Mouse (Mus musculus): ENCODE measurements at regions not wholly inside any gene's neighbourhood (a gene's known extent, or its start where the extent isn't known, plus 50 kb on each side); places are given as distances from the start of the nearest gene placed in this dataset.

DNA sequence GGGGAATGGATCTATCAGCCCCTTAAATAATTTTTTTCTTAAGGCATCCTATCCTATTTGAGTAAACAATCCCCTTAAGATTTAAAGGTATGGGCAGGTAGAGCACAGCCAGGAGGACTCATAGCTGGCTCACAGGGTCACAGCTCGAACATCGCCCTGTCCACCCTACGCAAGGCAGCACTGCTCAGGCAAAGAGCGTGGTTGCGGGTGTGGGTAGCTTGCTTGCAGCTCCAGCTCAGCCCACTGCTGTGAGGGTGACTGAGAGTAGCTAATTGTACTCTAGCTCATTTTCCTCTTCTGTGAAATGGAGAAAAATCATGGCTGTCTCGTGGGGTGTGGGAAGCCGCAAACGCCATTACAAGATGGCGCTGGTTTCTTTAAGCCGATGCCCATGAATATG is 350.1 kb upstream of the Jmjd1c start:
- Histone ChIP-seq H3K9me3 (ENCODE audit: control insufficient read depth, low read length) (no peaks in the 10 kb centered on the region), H3K9ac (ENCODE audit: low read depth, low read length) (no peak overlapping the region), H3K27ac (ENCODE audit: low read depth, low read length) (no peak overlapping the region), H3K36me3 (ENCODE audit: control insufficient read depth, insufficient read depth, low read length) (no peaks in the 10 kb centered on the region), H3K4me1 (replicated peaks; ENCODE audit: control insufficient read depth, insufficient read depth, low read length) (no peaks in the 10 kb centered on the region), H3K27me3 (ENCODE audit: control insufficient read depth, insufficient read depth, low read length) (no peaks in the 10 kb centered on the region), H3K4me2 (replicated peaks; ENCODE audit: low read depth, low read length) (no peak overlapping the region), H3K4me3 (ENCODE audit: low read depth, low read length) (no peak overlapping the region)
- no peak for ATAC-seq (ENCODE audit: low FRiP score)
- 94% methylated on average over 10 of the region's 10 CpGs for WGBS
- DNase-seq (ENCODE audit: low spot score) = no peak

GRCm38 (mm10) chr10:66752237-66752810 is 343.6 kb upstream of the Jmjd1c start:
- H3K9ac ChIP-seq (ENCODE audit: low read depth, low read length) = no peak overlapping the region
- H3K36me3 ChIP-seq (ENCODE audit: control insufficient read depth, insufficient read depth, low read length) = no peaks in the 10 kb centered on the region
- no peak overlapping the region for H3K4me3 ChIP-seq (ENCODE audit: low read depth, low read length)
- no peak overlapping the region for H3K4me2 ChIP-seq (replicated peaks; ENCODE audit: low read depth, low read length)
- no peaks in the 10 kb centered on the region for H3K9me3 ChIP-seq (ENCODE audit: control insufficient read depth, low read length)
- ATAC-seq (ENCODE audit: low FRiP score) (no peak), DNase-seq (ENCODE audit: low spot score) (no peak)
- no peak overlapping the region for H3K27ac ChIP-seq (ENCODE audit: low read depth, low read length)
- H3K4me1 ChIP-seq (replicated peaks; ENCODE audit: control insufficient read depth, insufficient read depth, low read length) = no peaks in the 10 kb centered on the region
- H3K27me3 ChIP-seq (ENCODE audit: control insufficient read depth, insufficient read depth, low read length) = no peaks in the 10 kb centered on the region
- 91% methylated on average over 7 of the region's 7 CpGs for WGBS

- no peaks in the 10 kb centered on the region for H3K36me3 ChIP-seq (ENCODE audit: control insufficient read depth, insufficient read depth, low read length)
- no peaks in the 10 kb centered on the region for H3K27me3 ChIP-seq (ENCODE audit: control insufficient read depth, insufficient read depth, low read length)
- DNase-seq (ENCODE audit: low spot score) (no peak), ATAC-seq (ENCODE audit: low FRiP score) (no peak)
- H3K4me1 ChIP-seq (replicated peaks; ENCODE audit: control insufficient read depth, insufficient read depth, low read length) = no peaks in the 10 kb centered on the region
- no peak overlapping the region for H3K4me2 ChIP-seq (replicated peaks; ENCODE audit: low read depth, low read length)
- H3K27ac ChIP-seq (ENCODE audit: low read depth, low read length) = no peak overlapping the region
- H3K4me3 ChIP-seq (ENCODE audit: low read depth, low read length) = no peak overlapping the region
- H3K9me3 ChIP-seq (ENCODE audit: control insufficient read depth, low read length) = no peaks in the 10 kb centered on the region
- H3K9ac ChIP-seq (ENCODE audit: low read depth, low read length) = no peak overlapping the region
- WGBS = 92% methylated on average over 4 of the region's 4 CpGs
Observed at GRCm38 (mm10) chr10:66756866-66757265, 339.1 kb upstream of the Jmjd1c start.

DNA sequence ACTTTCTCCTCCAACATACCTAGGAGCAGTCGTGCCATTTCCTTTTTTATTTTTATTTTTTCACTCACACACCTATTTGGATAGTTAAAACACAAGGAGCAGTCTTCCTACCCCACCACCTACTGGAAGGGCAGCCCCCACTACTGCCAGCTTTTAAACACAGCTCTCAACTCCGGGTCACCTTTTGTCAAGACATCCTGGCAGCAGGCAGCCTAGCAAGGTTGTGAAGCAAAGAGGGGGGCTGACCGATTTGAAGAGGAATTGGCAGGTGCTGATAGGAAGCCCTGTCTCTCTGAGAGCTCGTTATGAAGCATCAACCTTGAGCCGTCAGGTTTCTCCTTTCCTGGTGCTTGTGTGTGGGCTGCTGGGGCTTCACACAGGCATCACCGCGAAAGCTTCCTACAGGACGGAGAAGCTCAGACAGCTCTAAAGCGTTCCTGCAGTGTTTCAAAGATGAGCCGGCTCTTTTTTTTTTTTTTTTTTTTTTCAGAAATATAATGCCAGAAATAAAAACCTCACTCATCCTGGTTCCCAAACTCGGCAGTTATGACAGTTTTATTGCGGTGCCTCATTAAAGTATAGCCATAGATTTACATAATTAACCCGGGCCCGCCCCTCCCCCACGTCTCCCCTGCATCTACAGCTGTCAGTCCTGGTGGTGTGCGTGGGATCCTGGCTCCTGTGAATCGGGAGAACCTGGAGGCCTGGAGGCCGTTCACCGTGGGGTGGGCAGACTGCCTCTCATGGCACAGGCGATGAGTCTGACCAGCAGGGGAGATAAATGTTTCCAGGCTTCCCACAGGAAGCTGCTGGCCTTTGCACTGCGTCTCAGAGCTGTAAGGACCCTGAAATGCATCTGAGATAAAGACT is 325.5 kb upstream of the Jmjd1c start:
- no peaks in the 10 kb centered on the region for H3K4me1 ChIP-seq (replicated peaks; ENCODE audit: control insufficient read depth, insufficient read depth, low read length)
- WGBS = 56% methylated on average over 21 of the region's 21 CpGs

DNA sequence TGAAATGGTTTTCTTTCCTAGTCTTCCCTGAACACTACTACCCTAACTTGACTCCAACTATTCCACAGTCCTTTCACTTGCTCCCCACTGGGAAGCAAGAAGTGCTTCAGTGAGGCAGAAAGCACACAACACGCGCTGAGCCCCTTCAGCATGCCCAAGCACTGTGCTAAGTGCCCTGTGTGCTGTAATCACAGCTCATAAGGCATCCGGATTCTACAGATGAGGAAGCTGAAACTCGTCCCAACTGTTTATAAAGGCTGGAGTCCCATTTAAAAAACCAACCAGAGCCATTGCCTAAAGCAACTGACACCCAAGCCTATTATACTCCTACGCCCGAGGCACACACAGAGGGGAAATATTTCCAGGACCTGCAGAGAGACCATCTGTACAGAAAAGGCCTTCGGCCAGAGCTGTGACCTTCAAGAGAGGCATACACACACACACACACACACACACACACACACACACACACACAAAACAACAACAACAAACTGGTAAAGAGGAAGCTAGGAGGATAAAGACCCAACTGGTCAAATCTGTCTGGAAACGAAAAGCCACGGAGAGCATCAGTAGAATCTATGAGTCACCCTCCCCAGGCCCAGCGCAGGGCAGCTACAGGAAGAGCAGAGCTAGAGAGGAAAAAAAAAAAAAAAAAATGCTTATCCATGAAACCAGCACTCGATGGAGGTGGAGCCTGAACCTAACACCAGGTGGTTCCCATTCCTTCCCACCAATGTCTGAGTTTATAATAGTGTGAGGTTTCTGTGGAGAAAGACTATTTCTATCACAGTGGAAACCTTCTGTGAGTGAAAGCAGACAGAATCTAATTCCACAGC is 315.4 kb upstream of the Jmjd1c start:
- WGBS = 73% methylated on average over 11 of the region's 11 CpGs
- Histone ChIP-seq H3K4me2 (replicated peaks; ENCODE audit: low read depth, low read length) (no peak overlapping the region), H3K4me3 (ENCODE audit: low read depth, low read length) (no peak overlapping the region), H3K27me3 (ENCODE audit: control insufficient read depth, insufficient read depth, low read length) (no peaks in the 10 kb centered on the region), H3K27ac (ENCODE audit: low read depth, low read length) (no peak overlapping the region), H3K9me3 (ENCODE audit: control insufficient read depth, low read length) (no peaks in the 10 kb centered on the region), H3K9ac (ENCODE audit: low read depth, low read length) (no peak overlapping the region), H3K4me1 (replicated peaks; ENCODE audit: control insufficient read depth, insufficient read depth, low read length) (no peaks in the 10 kb centered on the region), H3K36me3 (ENCODE audit: control insufficient read depth, insufficient read depth, low read length) (no peaks in the 10 kb centered on the region)
- no peak for ATAC-seq (ENCODE audit: low FRiP score)
- DNase-seq (ENCODE audit: low spot score) = no peak

More for the DNA sequence above, 325.5 kb upstream of the Jmjd1c start:
- Histone ChIP-seq H3K27ac (ENCODE audit: low read depth, low read length) (no peak overlapping the region), H3K9me3 (ENCODE audit: control insufficient read depth, low read length) (peaks cover 4% of the 10 kb centered on the region; the same call in 1 of the 2 replicates), H3K4me3 (ENCODE audit: low read depth, low read length) (no peak overlapping the region), H3K27me3 (ENCODE audit: control insufficient read depth, insufficient read depth, low read length) (no peaks in the 10 kb centered on the region), H3K36me3 (ENCODE audit: control insufficient read depth, insufficient read depth, low read length) (no peaks in the 10 kb centered on the region), H3K9ac (ENCODE audit: low read depth, low read length) (no peak overlapping the region), H3K4me2 (replicated peaks; ENCODE audit: low read depth, low read length) (no peak overlapping the region)
- DNase-seq (ENCODE audit: low spot score) (no peak), ATAC-seq (ENCODE audit: low FRiP score) (no peak)

- no peak overlapping the region for H3K9ac ChIP-seq (ENCODE audit: low read depth, low read length)
- no peaks in the 10 kb centered on the region for H3K36me3 ChIP-seq (ENCODE audit: control insufficient read depth, insufficient read depth, low read length)
- no peak for ATAC-seq (ENCODE audit: low FRiP score)
- H3K9me3 ChIP-seq (ENCODE audit: control insufficient read depth, low read length) = no peaks in the 10 kb centered on the region
- no peak for DNase-seq (ENCODE audit: low spot score)
- H3K4me2 ChIP-seq (replicated peaks; ENCODE audit: low read depth, low read length) = no peak overlapping the region
- no peaks in the 10 kb centered on the region for H3K4me1 ChIP-seq (replicated peaks; ENCODE audit: control insufficient read depth, insufficient read depth, low read length)
- H3K27me3 ChIP-seq (ENCODE audit: control insufficient read depth, insufficient read depth, low read length) = no peaks in the 10 kb centered on the region
- no peak overlapping the region for H3K27ac ChIP-seq (ENCODE audit: low read depth, low read length)
- WGBS = 62% methylated on average over 1 of the region's 1 CpGs
- no peak overlapping the region for H3K4me3 ChIP-seq (ENCODE audit: low read depth, low read length)
Observed at GRCm38 (mm10) chr10:66781171-66781510, 314.8 kb upstream of the Jmjd1c start.

- no peaks in the 10 kb centered on the region for H3K4me1 ChIP-seq (replicated peaks; ENCODE audit: control insufficient read depth, insufficient read depth, low read length)
- H3K36me3 ChIP-seq (ENCODE audit: control insufficient read depth, insufficient read depth, low read length) = no peaks in the 10 kb centered on the region
- 91% methylated on average over 5 of the region's 5 CpGs for WGBS
- H3K4me2 ChIP-seq (replicated peaks; ENCODE audit: low read depth, low read length) = no peak overlapping the region
- no peak overlapping the region for H3K27ac ChIP-seq (ENCODE audit: low read depth, low read length)
- no peak for DNase-seq (ENCODE audit: low spot score)
- H3K27me3 ChIP-seq (ENCODE audit: control insufficient read depth, insufficient read depth, low read length) = no peaks in the 10 kb centered on the region
- no peak overlapping the region for H3K9ac ChIP-seq (ENCODE audit: low read depth, low read length)
- ATAC-seq (ENCODE audit: low FRiP score) = no peak
- no peaks in the 10 kb centered on the region for H3K9me3 ChIP-seq (ENCODE audit: control insufficient read depth, low read length)
- no peak overlapping the region for H3K4me3 ChIP-seq (ENCODE audit: low read depth, low read length)
Observed at GRCm38 (mm10) chr10:66782025-66782424, 313.9 kb upstream of the Jmjd1c start.

GRCm38 (mm10) chr10:66787812-66788211 is 308.1 kb upstream of the Jmjd1c start:
- Histone ChIP-seq H3K4me3 (ENCODE audit: low read depth, low read length) (no peak overlapping the region), H3K9ac (ENCODE audit: low read depth, low read length) (no peak overlapping the region), H3K4me1 (replicated peaks; ENCODE audit: control insufficient read depth, insufficient read depth, low read length) (no peaks in the 10 kb centered on the region), H3K4me2 (replicated peaks; ENCODE audit: low read depth, low read length) (no peak overlapping the region), H3K36me3 (ENCODE audit: control insufficient read depth, insufficient read depth, low read length) (no peaks in the 10 kb centered on the region), H3K27ac (ENCODE audit: low read depth, low read length) (no peak overlapping the region), H3K9me3 (ENCODE audit: control insufficient read depth, low read length) (no peaks in the 10 kb centered on the region), H3K27me3 (ENCODE audit: control insufficient read depth, insufficient read depth, low read length) (no peaks in the 10 kb centered on the region)
- 82% methylated on average over 7 of the region's 7 CpGs for WGBS
- DNase-seq (ENCODE audit: low spot score) (no peak), ATAC-seq (ENCODE audit: low FRiP score) (no peak)

Measured in hindbrain, embryonic 11.5 days (tissue).